Mouse (Mus musculus) mouse trophoblast stem cell (cell line): Measurements from ENCODE around the gene Fubp1.
"Not testable (repeated sequence)": the region's sequence is repeated elsewhere in the genome, so short reads cannot be mapped to it uniquely, and the experiment has no call there.

Source experiments
- in situ Hi-C, 2 experiments: fragments of 300-500 bp; cut with MseI, MboI; formaldehyde crosslinking; loops; 2 replicates in 1 of 2; 3 replicates in 1 of 2; pipeline ENCODE4 v1.15.1; 2025

Gene Fubp1

DNA sequence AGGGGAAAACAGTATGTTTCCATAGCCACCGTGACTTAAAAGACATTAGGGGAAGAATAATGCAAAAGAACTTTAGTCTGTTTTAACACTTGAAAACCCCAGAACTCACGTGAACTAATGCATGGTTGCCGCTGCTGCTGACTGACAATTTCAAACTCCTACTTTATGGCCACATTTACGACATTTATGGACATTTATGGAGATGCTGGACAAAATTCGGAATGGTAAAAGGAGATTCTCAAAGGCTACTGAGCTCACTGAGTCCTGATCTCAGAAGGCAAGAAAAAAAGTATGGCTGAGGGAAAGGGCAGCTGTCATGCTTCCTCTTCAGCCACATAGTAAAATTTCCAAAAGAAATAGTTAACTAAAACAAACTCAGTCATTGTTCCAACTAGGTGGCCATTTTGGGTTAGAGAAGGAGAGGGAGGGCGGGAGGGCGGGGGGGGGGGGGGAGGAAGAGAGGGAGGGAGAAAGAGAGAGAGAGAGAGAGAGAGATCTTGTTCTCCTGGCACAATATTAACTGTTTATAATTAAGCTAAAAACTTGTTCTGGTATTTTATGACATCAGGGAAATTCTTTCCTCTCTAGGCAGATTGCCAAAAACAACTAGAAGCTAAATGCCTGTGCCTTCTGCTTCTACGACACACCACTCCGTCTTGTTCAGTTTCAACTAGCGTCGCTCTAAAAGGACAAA is 17.8 kb upstream of the Fubp1 start:
- in situ Hi-C loops, result no loop called here

DNA sequence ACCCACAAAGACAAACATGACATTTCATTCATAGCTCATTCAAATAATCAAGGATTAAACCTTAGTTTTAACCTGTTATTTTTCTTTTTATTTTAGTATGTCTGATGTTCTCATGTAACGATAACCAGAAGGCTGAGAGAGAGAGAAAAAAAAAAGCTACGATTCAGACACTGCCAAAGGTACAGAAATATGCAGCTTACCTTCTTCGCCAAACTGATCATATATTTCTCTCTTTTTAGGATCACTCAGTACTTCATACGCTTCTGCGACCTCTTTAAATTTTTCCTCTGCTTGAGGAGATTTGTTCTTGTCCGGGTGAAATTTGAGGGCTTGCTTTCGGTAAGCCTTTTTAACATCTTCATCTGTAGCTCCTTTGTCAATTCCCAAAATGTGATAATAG is 17.0 kb upstream of the Fubp1 start:
- in situ Hi-C loops, result no loop called here

DNA sequence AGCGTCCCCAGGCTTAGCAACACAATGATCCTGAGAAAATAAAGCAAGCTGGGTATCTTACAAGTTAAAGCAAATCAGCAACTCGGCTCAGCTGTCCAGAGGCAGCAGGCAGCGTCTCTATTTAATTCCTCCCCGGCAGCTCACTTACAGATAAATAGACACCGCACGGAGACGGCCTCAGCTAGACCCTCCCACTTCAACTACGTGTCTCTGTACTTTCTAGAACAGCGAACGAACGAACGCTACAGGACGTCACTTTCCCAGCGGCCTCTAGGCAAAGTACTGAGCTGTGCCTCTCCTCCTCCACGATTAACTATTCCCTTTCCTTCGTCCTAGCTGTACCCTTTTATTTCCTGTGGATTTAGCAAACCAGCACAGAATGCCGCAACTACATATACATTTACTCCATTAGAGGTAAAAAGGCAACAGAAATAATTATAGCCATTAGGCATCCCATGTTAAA is 16.6 kb upstream of the Fubp1 start:
- in situ Hi-C loops, result no loop called here

DNA sequence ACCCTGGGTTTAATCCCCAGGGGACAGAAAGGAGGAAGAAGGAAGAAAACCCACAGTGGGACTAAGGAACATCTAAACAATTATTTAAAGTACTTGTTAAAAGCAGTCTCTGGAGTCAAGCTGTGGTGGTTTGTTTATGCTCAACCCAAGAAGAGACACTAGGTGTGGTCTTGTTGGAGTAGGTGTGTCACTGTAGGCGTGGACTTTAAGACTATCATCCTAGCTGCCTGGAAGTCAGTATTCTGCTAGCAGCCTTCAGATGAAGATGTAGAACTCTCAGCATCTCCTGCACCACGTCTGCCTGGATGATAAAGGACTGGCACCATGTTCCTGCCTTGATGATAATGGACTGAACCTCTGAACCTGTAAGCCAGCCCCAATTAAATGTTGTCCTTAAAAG is 13.0 kb upstream of the Fubp1 start:
- in situ Hi-C loops, result not testable (repeated sequence)

DNA sequence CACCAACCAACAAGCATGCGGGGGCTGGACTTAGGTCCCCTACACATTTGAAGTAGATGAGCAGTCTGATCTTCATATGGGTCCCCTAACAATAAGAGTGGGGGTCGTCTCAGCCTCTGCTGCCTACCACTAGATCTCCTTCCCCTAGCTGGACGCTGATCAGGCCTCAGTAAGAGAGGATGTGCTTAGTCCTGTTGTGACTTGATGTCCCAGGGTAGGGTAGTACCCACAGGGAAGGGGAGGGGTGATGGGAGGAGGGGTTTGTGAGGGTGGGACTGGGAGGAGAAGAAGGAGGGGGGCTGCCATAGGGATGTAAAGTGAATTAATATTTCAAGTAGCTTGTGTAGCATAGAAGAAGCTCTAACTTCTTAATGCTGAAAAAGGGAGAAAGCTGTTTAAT is 11.1 kb upstream of the Fubp1 start:
- in situ Hi-C loops, result no loop called here

DNA sequence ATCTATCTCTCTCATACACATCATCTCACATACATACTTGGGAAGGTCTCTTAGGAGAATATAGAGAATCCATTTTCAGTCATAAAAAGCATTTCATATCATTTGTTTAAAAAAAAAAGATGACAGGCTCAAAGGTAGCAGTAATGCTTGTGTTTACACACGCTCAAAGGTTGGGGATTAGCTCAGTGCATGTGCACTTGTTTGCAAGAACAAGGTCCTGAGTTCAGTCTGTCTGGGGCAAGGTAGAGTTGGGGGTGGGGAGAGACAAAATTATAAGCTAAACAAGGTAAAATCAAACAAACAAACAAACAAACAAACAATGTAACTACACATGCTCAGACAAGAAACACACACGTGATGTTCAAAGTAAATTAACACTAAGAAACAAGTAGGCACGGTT is 9.0 kb upstream of the Fubp1 start:
- in situ Hi-C loops, result loop anchor here in 1 of 2 experiments (10.0 kb wide), 1 partner anchor 86 kb away; no protein-coding TSS in a partner anchor

DNA sequence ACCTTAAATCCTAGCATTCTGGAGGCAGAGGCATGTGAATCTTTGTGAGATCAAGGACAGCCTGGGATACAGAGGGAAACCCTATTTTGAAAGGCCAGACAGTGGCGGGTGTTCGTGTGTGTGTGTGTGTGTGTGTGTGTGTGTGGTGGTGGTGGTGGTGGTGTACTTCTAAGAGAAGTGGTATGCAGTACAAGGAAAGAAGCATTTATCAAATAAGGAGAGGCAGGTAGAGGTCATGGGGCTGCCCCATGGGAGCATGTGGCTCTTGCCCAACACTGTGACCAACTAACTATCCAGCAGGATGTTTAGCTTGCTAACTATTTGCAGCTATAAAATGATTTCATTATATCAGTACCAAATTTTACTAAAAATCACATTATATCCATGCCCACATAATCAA is 8.6 kb upstream of the Fubp1 start:
- in situ Hi-C loops, result loop anchor here in 1 of 2 experiments (10.0 kb wide), 1 partner anchor 87 kb away; no protein-coding TSS in a partner anchor

DNA sequence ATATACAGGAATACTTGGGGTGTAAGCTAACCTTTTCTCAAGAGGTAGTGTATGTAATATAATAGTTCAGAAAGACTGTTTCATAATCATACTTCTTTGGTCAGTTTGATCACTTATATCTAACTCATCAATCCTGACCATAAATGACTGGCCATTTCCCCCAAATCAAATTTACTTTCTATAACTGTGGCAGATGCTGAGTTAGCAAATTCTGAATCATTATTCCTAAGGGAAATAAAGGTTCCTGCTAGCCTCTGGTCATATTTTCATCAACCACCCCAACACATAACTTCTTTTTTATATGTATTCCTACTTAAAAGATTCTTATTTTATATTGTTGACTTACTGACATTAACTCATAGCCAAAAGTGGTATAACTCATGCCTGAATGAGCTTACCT is 7.3 kb upstream of the Fubp1 start:
- in situ Hi-C loops, result loop anchor here in 1 of 2 experiments (10.0 kb wide), 1 partner anchor 88 kb away; no protein-coding TSS in a partner anchor

DNA sequence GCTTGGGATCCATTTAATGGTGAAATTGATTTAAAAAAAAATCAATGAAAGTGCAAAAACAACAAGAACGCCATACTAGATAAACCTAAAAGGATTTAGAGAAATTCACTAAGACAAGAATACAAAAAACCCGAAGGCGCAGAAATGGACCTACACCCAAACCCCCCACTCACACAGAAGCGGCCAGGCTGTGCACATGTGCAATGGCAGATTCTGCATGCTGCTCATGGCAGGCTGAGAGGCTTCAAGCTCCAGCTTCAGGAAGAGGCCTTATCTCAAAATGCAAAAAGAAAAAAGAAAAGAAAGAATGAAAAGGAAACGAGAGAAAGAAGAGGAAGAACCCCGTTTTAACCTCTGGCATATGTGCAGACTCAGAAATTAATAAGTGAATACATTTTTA is 6.8 kb upstream of the Fubp1 start:
- in situ Hi-C loops, result loop anchor here in 1 of 2 experiments (10.0 kb wide), 1 partner anchor 89 kb away; no protein-coding TSS in a partner anchor

DNA sequence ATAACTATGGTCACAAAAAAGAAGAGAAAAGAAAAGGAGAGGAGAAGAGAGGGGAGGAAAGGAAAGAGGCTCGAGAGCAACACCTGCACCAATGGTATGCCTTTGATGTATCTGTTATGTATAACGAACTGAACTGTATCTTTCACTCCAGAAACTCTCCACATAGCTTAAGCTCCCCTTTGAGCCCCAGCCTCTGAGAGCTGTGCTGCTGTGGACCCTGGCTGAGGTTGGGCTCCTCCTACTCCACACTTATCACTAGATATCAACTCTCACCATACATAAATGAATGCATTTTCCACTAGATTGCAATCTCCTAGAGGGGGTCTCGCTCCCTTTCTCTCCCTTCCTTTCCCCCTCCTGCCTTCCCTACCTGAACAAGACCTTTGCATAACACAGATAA is 6.2 kb upstream of the Fubp1 start:
- in situ Hi-C loops, result loop anchor here in 1 of 2 experiments (10.0 kb wide), 1 partner anchor 89 kb away; no protein-coding TSS in a partner anchor

DNA sequence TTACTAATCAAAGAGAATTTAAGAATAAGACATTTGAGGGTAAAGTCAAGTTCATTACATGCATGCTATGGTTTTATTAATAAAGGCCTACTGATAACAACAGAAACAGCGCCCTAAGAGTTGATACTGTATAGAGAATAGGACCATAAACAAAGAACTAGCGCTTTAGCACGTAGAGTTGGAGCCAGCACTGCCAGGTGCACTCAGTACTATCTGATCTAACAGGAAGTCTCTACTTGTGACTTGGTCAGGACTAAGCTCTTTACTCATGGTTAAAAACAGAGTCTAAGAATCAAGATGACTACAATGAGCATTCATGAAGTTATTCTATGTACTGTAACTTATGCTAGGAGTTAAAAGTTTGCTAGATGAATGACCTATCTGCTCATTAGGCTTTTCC is 5.6 kb upstream of the Fubp1 start:
- in situ Hi-C loops, result loop anchor here in 1 of 2 experiments (10.0 kb wide), 1 partner anchor 90 kb away; no protein-coding TSS in a partner anchor

DNA sequence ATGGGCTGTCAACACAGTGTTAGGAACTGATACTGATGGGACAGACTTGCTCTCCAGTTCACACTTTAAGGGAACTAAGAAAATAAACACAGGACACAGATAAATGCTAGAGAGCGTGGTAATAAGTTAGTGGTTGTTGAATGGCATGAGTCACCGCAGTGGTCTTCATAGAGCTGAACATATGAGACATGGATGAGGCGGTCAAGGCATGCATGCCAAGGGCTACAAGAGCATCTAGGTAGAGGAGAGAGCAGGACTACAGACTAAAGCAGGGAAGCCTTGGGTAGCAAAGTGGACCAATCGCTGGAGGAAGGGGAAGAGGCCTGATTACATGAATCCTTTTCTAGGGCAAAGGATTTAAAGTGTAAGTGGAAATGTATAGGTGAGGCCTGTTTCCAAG is 3.1 kb upstream of the Fubp1 start:
- in situ Hi-C loops, result loop anchor here (5.0 to 10.0 kb wide), 2 partner anchors 92 to 95 kb away; no protein-coding TSS in a partner anchor

DNA sequence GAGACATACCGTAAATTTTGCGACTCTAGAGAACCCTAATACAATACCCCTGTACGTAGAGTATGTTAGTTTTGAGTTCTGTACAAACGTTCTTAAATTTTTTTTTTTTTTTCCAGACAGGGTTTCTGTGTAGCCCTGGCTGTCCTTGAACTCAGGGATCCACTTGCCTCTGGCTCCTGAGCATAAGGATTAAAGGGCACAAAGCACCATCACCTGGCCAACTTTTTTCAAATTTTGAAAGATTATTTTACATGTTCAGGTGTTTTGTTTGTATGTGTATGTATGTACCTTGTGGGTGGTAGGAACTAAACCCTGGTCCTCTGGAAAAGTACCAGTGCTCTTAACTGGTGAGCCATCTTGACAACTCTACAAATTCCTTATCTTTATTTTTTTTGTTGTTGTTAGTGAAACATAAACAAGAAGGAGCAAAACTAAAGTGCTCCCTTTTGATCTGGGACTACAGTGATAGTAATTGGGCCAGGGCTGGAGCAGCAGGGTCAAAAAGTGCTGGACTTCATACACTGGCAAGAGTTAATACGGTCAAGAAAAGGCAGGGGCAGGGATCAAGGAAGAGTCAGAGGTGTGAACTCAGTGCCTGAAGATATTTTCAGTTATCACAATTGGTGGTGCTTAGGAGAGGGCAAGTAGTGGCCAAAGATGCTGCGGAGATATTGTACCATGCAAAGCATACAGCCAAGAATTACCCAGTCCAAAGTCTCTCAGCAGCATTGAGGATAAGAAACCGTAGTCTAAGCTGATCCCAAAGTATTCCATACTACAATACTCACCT is 1.9 kb upstream of the Fubp1 start:
- in situ Hi-C loops, result loop anchor here (5.0 to 10.0 kb wide), 2 partner anchors 93 to 96 kb away; no protein-coding TSS in a partner anchor

DNA sequence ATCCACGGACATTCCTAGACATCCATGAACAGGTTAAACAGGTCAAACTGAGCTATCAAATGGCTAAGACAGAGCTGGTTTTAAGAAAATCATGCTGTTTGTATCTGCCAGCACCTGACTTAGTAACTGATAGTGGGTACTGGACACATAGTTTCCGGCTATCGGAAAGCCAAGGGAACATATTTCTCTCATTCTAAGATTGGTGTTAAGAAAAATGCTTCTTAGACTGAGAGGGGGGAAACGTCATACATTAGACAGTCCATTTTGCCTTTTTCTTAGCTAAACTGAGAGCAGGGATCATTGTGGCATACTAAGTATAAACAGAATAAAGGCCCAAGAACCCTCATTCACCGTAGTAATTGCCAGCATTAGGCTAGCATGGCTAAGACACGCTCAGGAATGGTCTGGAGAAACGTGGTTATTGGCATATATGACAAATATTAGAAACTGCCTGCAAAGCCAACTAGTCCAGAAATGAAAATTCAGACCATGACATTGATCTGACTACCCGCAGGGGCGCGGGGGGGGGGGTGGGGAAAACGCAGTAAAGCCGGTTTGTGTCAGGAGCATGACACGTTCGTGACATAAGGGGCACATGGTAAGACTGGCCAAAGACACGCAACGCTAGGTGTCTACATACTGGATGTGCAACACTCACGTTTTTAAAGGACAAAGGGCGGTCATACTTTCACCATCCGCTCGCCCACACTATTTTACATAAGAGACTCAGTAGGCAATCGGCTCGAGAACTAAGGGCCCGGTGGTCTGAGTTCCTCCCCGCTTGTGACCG is 850 bp upstream of the Fubp1 start:
- in situ Hi-C loops, result loop anchor here (5.0 to 10.0 kb wide), 2 partner anchors 95 to 97 kb away; no protein-coding TSS in a partner anchor

DNA sequence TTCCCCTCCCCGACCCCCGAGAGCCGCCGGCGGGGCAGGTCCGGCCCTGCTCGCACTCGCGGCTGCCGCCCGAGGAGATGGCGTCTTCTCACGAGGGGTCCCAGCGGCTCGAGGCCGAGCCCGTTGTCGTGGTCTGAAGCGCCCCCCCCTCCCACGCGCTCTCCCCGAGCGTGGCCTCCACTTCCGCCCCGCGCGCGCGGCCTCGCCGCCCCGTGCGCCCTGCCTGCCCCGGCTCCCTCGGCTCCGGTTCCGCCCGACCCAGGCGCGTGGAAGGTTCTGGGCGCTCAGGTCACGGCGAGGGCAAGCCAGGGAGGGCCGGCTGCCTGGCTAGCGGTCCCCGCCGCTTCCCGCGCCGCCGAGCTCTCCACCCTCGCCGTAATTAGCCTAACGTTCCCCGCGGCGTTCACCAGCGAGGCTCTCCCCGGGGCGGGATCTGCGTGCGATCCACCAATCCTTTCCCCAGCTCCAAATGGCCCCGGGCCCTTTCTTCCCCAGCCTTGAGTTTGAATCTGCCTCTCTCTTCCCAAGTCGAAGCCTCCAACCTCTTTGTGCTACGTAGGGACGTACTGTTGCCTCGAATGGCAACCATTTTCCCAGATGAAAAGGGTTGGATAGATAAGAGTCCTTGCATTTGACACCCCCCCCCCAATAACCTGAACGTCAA is 638 bp downstream of the Fubp1 start:
- in situ Hi-C loops, result no loop called here

DNA sequence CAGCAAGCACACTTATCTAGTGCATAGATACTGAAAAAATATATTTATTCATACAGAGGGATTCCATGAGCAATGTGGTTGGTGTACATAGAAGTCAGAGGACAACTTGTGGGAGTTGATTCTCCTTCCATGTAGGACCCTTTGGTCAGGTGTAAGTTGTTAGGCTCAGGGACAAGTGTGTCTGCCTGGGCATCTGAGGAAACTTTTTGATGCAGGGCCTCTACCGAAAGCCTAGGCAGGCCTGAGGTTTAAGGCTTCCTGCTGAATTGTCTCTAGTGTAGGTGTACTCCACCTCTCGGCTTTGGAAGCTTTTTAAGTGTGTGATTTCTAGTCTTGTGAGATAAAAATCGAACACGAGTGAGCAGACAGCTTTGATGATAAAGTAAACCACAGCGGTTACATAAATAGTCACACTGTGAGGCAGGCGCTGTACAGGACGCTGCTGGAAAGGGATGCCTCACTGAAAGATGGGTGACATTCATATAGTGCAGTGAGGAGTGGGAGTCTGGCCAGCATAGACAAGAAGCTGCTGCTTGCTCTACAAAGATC is 1.6 kb downstream of the Fubp1 start:
- in situ Hi-C loops, result no loop called here

DNA sequence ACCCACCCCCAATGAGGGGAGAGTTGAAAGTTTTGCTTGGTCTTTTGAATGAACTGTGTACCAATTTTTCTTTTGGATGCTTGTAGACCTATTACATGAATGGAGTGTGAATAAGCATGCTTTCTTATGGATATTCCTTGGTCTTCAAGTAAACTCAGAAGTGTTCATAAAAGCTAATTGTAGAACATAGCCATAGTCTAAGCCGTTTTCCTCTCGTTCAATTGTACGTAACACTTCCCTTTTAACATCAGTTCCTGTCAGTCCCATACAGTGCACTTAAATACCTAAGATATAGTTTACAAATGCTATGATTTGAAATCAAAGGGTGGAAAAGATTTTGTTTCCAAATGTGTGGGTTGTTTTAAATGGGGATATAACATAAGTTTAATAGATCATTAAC is 3.2 kb downstream of the Fubp1 start:
- in situ Hi-C loops, result no loop called here

DNA sequence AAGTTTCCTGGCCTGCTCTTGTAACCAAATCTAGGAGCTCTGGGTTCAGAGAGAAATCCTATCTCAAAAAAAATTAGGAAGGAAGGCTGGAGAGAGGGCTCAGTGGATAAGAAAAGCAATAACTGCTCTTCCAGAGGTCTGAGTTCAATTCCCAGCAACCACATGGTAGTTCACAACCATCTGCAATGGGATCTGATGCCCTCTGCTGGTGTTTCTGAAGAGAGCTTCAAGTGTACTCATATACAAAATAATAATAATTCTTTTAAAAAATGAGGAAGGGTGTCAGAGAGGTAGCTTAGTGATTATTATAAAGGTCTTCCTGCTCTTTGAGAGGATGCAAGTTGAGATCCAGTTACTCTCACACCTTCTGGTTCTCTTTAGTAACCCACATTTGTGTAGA is 14.7 kb downstream of the Fubp1 start:
- in situ Hi-C loops, result no loop called here

DNA sequence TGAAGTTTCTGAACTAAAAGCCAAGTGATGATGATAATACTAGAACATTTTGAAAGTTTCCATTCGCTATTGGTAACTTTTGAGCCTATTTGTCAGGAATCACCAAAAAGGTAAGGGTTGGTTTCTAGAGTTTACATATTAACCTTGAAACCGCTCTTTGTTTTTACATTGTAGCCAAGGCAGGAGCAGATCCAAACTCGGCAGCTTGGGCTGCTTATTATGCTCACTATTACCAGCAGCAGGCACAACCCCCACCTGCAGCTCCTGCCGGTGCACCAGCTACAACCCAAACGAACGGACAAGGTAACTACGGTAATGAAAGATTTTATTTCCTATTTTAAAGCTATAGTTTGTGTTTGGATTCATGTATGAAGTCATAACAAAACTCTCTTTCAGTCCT is 15.7 kb downstream of the Fubp1 start:
- in situ Hi-C loops, result no loop called here

DNA sequence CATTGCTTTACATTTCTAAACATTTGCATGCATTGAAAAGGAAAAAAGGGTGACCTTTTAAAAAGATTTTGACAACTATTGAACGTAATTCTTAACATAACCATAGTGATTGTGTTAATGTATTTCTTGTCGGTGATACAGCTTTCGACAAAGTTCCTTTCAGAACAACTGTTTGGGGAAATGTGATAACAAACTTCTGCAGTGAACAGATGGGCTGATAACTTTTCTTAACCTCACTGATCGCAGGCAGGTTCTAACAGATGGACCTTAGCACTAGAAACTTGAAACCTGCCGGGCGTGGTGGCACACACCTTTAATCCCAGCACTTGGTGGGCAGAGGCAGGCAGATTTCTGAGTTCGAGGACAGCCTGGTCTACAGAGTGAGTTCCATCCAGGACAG is 18.6 kb downstream of the Fubp1 start:
- in situ Hi-C loops, result no loop called here

DNA sequence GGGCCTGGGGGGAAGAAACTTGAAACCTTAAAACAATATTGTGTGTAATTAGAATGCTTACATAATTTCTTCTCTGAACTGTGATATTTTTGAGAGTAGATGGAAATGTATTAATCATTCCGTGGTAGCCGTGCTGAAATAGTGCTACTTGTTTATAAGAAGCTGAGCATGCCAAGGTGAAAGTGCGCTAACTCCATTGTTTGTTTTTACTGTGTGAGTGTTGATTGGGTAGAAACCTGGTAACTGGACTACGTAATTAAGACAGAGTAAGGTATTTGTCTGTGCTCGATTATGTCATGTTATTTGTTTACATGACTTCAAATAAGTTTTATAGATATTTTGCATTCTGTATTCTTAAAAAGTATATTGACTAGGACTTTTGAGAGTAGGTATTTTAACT is 19.0 kb downstream of the Fubp1 start:
- in situ Hi-C loops, result no loop called here
